Mouse (Mus musculus) T-helper 1 cell (primary cell): ENCODE results near the gene Marf1.
"Not testable (repeated sequence)": the region's sequence is repeated elsewhere in the genome, so short reads cannot be mapped to it uniquely, and the experiment has no call there.

Experiments used
- in situ Hi-C: fragments of 300-600 bp; cut with MboI, MseI; formaldehyde crosslinking; loops from one replicate; pipeline ENCODE4 v1.15.1; 2025; ENCODE audit warnings: high pct_unique_total_duplicates

Marf1 gene

GRCm38 (mm10) chr16:14070471-14071169 is 92.5 kb downstream of the Marf1 start:
- in situ Hi-C loops, result no loop called here

GRCm38 (mm10) chr16:14068701-14069100 is 94.5 kb downstream of the Marf1 start:
- in situ Hi-C loops, result not testable (repeated sequence)

GRCm38 (mm10) chr16:14066571-14066970 is 96.6 kb downstream of the Marf1 start:
- in situ Hi-C loops, result not testable (repeated sequence)

GRCm38 (mm10) chr16:14059869-14060268 is 103.3 kb downstream of the Marf1 start:
- in situ Hi-C loops, result loop anchor here (5.0 kb wide), 1 partner anchor 98 kb away; no protein-coding TSS in a partner anchor
